Mouse (Mus musculus): ENCODE measurements around the gene Acsm4. TPM values are rescaled to one million over a fixed set of nuclear protein-coding genes. Genes with fewer than 3 reads are reported as not detected.

Gene Acsm4
- polyA plus RNA-seq (2014; fragmentation: Nextera tagmentation; extraction: Ambion mirVana), result not detected in 2 replicates

DNA sequence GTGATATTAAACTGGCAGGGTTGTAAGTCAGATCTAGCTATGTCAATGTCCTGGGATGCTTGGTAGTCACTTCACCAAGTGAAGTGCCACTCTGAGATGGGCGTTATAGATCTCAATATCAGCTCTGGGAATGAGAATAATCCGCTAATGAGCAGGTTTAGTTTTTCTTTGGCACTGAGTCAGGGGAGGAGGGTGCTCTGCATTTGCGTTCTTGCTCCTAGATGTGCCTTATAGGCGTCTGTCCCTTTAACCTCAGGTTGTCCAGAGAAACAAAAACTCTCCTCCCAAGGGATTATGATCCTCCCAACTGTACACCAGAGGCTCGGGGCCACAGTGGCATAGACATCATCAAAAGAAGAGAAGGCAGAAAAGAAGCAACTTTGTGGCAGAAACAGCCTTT is at the start of gene Acsm4:
Gene Acsm4, plus strand, starts transcription at position 301 of the 400 bp plus-strand sequence.
- Histone ChIP-seq H3K4me1 (ENCODE audit: control insufficient read depth, insufficient read depth, low read length) (no peaks in the 10 kb centered on the region), H3K27me3 (ENCODE audit: control insufficient read depth, insufficient read depth, low read length) (no peaks in the 10 kb centered on the region), H3K4me3 (replicated peaks; ENCODE audit: low read depth, low read length) (no peak within 1 kb of the TSS), H3K4me2 (ENCODE audit: low read length) (no peak within 1 kb of the TSS), H3K27ac (replicated peaks; ENCODE audit: low read depth, low read length) (no peak within 1 kb of the TSS), H3K9ac (replicated peaks; ENCODE audit: low read length) (no peak within 1 kb of the TSS), H3K9me3 (ENCODE audit: control insufficient read depth, low read length) (no peaks in the 10 kb centered on the region), H3K36me3 (ENCODE audit: control insufficient read depth, insufficient read depth, low read length) (no peaks in the 10 kb centered on the region)
- 83% methylated on average over 5 of the region's 5 CpGs for WGBS
- ATAC-seq (ENCODE audit: low FRiP score, low TSS enrichment), result no peak
- DNase-seq, result no peak

DNA sequence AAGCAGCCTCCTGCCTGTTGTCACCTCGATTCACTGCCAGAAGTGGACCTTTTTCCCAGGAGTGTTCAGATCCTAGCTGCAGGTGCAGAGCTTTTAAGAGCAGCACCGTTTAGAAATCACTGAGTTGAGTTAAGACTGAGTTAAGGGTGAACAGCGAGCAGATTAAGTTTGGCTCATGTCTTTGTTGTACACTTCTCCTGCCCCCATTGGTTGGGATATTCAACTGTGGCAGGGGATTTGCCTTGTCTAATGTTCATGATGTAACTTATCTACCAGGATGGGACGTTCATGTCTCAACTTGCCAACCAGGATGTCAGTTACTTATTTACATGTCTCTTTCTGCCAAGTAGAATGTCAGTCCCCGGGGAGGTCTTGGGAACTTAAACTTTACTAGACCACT is 47.5 kb upstream of the Acsm4 start:
- H3K27ac ChIP-seq (replicated peaks; ENCODE audit: low read depth, low read length), result no peak overlapping the region
- no peak overlapping the region for H3K9ac ChIP-seq (replicated peaks; ENCODE audit: low read length)
- 77% methylated on average over 5 of the region's 5 CpGs for WGBS
- H3K4me2 ChIP-seq (ENCODE audit: low read length), result no peak overlapping the region
- no peaks in the 10 kb centered on the region for H3K4me1 ChIP-seq (ENCODE audit: control insufficient read depth, insufficient read depth, low read length)
- no peaks in the 10 kb centered on the region for H3K9me3 ChIP-seq (ENCODE audit: control insufficient read depth, low read length)
- DNase-seq (no peak), ATAC-seq (ENCODE audit: low FRiP score, low TSS enrichment) (no peak)
- H3K36me3 ChIP-seq (ENCODE audit: control insufficient read depth, insufficient read depth, low read length), result no peaks in the 10 kb centered on the region
- no peak overlapping the region for H3K4me3 ChIP-seq (replicated peaks; ENCODE audit: low read depth, low read length)
- no peaks in the 10 kb centered on the region for H3K27me3 ChIP-seq (ENCODE audit: control insufficient read depth, insufficient read depth, low read length)

DNA sequence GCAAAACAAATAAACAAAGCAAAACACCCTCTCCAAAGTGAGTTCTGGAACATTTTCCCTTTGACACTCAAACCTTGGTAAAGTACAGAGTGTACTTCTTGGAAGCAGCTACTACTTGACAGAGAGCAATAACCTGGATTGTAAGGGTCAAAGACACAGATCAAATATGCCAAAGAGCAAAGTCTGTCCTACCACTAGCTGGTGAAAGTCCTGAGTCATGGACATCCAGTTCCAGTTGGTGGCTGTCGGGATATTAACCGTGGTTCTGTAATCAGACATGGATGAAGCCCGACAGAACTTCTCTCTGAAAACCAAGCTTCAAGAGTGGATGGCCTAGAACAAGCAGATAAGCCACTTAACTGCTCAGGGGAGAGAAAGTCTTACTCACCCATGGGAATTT is 21.9 kb upstream of the Acsm4 start:
- no peak for DNase-seq
- no peak for ATAC-seq (ENCODE audit: low FRiP score, low TSS enrichment)
- no peaks in the 10 kb centered on the region for H3K4me1 ChIP-seq (ENCODE audit: control insufficient read depth, insufficient read depth, low read length)
- H3K9me3 ChIP-seq (ENCODE audit: control insufficient read depth, low read length), result no peaks in the 10 kb centered on the region
- H3K36me3 ChIP-seq (ENCODE audit: control insufficient read depth, insufficient read depth, low read length), result no peaks in the 10 kb centered on the region
- no peak overlapping the region for H3K4me3 ChIP-seq (replicated peaks; ENCODE audit: low read depth, low read length)
- no peaks in the 10 kb centered on the region for H3K27me3 ChIP-seq (ENCODE audit: control insufficient read depth, insufficient read depth, low read length)
- H3K9ac ChIP-seq (replicated peaks; ENCODE audit: low read length), result no peak overlapping the region
- no peak overlapping the region for H3K27ac ChIP-seq (replicated peaks; ENCODE audit: low read depth, low read length)
- WGBS, result 90% methylated on average over 3 of the region's 3 CpGs
- no peak overlapping the region for H3K4me2 ChIP-seq (ENCODE audit: low read length)

DNA sequence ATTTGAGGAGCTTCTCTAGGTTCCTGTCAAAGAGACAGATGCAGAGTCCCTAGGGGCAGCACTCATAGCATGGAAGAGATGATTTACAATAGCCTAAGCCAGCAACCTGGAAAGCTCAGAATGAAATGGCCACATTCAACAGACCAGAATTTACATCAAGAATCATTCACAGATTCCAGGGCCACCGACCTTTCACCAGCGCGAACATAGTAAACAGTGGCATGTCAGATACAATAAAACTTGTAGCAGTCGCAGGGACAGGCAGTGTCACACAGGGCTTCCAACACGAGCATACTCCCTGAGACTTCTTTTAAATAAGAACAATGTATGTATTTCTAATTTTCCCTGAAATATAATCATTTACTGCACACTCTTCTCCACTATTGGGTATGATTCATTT is 19.4 kb upstream of the Acsm4 start:
- H3K4me1 ChIP-seq (ENCODE audit: control insufficient read depth, insufficient read depth, low read length), result no peaks in the 10 kb centered on the region
- no peaks in the 10 kb centered on the region for H3K36me3 ChIP-seq (ENCODE audit: control insufficient read depth, insufficient read depth, low read length)
- DNase-seq, result no peak
- 84% methylated on average over 5 of the region's 5 CpGs for WGBS
- H3K27me3 ChIP-seq (ENCODE audit: control insufficient read depth, insufficient read depth, low read length), result no peaks in the 10 kb centered on the region
- H3K4me3 ChIP-seq (replicated peaks; ENCODE audit: low read depth, low read length), result no peak overlapping the region
- no peak overlapping the region for H3K27ac ChIP-seq (replicated peaks; ENCODE audit: low read depth, low read length)
- no peaks in the 10 kb centered on the region for H3K9me3 ChIP-seq (ENCODE audit: control insufficient read depth, low read length)
- no peak overlapping the region for H3K4me2 ChIP-seq (ENCODE audit: low read length)
- no peak overlapping the region for H3K9ac ChIP-seq (replicated peaks; ENCODE audit: low read length)
- no peak for ATAC-seq (ENCODE audit: low FRiP score, low TSS enrichment)

DNA sequence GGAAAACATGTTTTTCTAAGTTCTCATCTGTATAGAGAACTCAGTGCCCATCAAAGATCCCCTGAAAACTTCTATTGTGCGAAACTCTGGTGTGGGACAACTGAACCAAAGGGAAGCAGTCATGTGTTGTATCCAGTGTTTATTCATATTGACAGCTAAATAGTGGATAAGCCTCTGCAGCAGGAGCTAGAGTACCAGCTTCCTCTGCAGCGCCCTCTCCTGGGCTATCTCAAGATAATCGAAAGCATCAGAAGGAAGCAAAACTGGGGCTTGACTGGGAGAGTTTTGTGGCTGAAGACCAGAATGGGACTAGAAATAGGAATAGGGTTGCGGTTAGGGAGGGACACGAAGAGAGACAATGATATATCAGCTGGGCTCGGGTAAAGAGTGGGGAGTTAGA is 18.9 kb upstream of the Acsm4 start:
- DNase-seq (peak; percentile 10), ATAC-seq (ENCODE audit: low FRiP score, low TSS enrichment) (no peak)
- H3K4me3 ChIP-seq (replicated peaks; ENCODE audit: low read depth, low read length), result no peak overlapping the region
- H3K27me3 ChIP-seq (ENCODE audit: control insufficient read depth, insufficient read depth, low read length), result no peaks in the 10 kb centered on the region
- H3K9ac ChIP-seq (replicated peaks; ENCODE audit: low read length), result no peak overlapping the region
- H3K9me3 ChIP-seq (ENCODE audit: control insufficient read depth, low read length), result no peaks in the 10 kb centered on the region
- 45% methylated on average over 6 of the region's 6 CpGs for WGBS
- H3K36me3 ChIP-seq (ENCODE audit: control insufficient read depth, insufficient read depth, low read length), result no peaks in the 10 kb centered on the region
- H3K4me2 ChIP-seq (ENCODE audit: low read length), result no peak overlapping the region
- no peak overlapping the region for H3K27ac ChIP-seq (replicated peaks; ENCODE audit: low read depth, low read length)
- H3K4me1 ChIP-seq (ENCODE audit: control insufficient read depth, insufficient read depth, low read length), result no peaks in the 10 kb centered on the region

DNA sequence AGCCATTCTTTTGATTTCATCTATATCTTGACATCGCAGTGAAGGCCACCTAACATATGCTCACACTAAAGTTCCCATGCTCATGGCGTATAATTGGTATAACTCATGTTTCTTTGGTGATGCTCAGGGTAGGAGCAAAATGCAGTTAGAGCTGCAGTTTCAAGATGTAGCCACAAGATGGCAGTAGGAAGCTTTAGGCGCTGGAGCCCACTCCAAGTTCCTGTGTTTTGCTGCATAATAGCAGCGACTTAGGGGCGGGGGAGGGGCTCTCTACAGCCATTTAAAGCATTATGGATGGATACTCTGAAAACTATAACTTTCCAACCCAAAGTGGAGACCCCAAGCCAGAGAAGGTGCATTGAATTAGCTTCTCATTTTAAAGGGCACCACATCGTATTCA is 16.4 kb upstream of the Acsm4 start:
- H3K4me1 ChIP-seq (ENCODE audit: control insufficient read depth, insufficient read depth, low read length), result no peaks in the 10 kb centered on the region
- H3K4me3 ChIP-seq (replicated peaks; ENCODE audit: low read depth, low read length), result no peak overlapping the region
- no peaks in the 10 kb centered on the region for H3K9me3 ChIP-seq (ENCODE audit: control insufficient read depth, low read length)
- no peak overlapping the region for H3K4me2 ChIP-seq (ENCODE audit: low read length)
- WGBS, result 18% methylated on average over 6 of the region's 6 CpGs
- H3K27ac ChIP-seq (replicated peaks; ENCODE audit: low read depth, low read length), result no peak overlapping the region
- H3K9ac ChIP-seq (replicated peaks; ENCODE audit: low read length), result no peak overlapping the region
- H3K27me3 ChIP-seq (ENCODE audit: control insufficient read depth, insufficient read depth, low read length), result no peaks in the 10 kb centered on the region
- ATAC-seq (ENCODE audit: low FRiP score, low TSS enrichment), result peak; percentile 57
- no peaks in the 10 kb centered on the region for H3K36me3 ChIP-seq (ENCODE audit: control insufficient read depth, insufficient read depth, low read length)
- peak; percentile 84 for DNase-seq

DNA sequence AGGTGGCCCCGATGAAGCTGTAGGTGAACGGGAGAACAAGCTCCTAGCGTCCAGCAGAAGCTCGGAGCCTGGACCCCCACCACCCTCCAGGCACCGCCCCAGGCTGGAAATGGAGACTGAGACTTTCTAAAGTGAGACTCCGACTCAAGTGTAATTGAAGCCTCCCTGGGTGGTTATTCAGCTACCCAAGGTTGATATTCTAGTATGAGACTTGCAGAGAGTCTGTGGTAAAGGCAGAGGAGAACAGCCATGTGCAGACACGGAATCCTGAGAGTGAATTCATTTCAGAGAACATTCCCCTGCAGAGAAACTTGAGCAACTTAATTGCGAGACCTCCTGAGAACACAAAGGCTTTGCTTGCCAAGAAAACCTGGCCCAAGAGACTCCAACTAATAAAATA is 9.7 kb upstream of the Acsm4 start:
- H3K36me3 ChIP-seq (ENCODE audit: control insufficient read depth, insufficient read depth, low read length), result no peaks in the 10 kb centered on the region
- ATAC-seq (ENCODE audit: low FRiP score, low TSS enrichment), result no peak

DNA sequence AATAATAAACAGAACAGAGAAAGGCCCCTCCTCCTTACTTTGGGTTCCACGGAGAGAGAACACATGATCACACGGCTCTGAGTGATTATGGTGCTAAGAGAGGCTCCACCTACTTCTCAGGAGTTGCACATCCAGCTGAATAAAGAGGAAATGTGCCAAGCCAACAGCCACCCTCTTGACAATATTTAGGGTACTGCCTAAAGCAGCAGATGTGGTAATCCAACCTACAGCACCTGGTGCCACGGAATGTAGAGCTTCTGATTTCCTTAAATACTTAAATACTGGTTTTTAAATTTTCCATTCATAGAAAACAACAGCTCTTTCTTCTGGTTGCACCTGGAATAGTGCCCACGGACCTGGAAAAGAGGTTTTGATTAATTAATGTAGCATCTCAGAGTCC is 7.1 kb upstream of the Acsm4 start:
- DNase-seq, result no peak
- H3K4me2 ChIP-seq (ENCODE audit: low read length), result no peak overlapping the region
- no peaks in the 10 kb centered on the region for H3K4me1 ChIP-seq (ENCODE audit: control insufficient read depth, insufficient read depth, low read length)
- H3K9me3 ChIP-seq (ENCODE audit: control insufficient read depth, low read length), result no peaks in the 10 kb centered on the region
- no peaks in the 10 kb centered on the region for H3K27me3 ChIP-seq (ENCODE audit: control insufficient read depth, insufficient read depth, low read length)
- no peak overlapping the region for H3K27ac ChIP-seq (replicated peaks; ENCODE audit: low read depth, low read length)
- H3K4me3 ChIP-seq (replicated peaks; ENCODE audit: low read depth, low read length), result no peak overlapping the region
- ATAC-seq (ENCODE audit: low FRiP score, low TSS enrichment), result no peak
- H3K36me3 ChIP-seq (ENCODE audit: control insufficient read depth, insufficient read depth, low read length), result no peaks in the 10 kb centered on the region
- H3K9ac ChIP-seq (replicated peaks; ENCODE audit: low read length), result no peak overlapping the region
- 78% methylated on average over 4 of the region's 4 CpGs for WGBS

More for the DNA sequence above, 9.7 kb upstream of the Acsm4 start:
- DNase-seq, result no peak
- Histone ChIP-seq H3K27me3 (ENCODE audit: control insufficient read depth, insufficient read depth, low read length) (no peaks in the 10 kb centered on the region), H3K4me1 (ENCODE audit: control insufficient read depth, insufficient read depth, low read length) (no peaks in the 10 kb centered on the region), H3K4me2 (ENCODE audit: low read length) (no peak overlapping the region), H3K4me3 (replicated peaks; ENCODE audit: low read depth, low read length) (no peak overlapping the region), H3K9ac (replicated peaks; ENCODE audit: low read length) (no peak overlapping the region), H3K9me3 (ENCODE audit: control insufficient read depth, low read length) (no peaks in the 10 kb centered on the region), H3K27ac (replicated peaks; ENCODE audit: low read depth, low read length) (no peak overlapping the region)
- 79% methylated on average over 8 of the region's 8 CpGs for WGBS

DNA sequence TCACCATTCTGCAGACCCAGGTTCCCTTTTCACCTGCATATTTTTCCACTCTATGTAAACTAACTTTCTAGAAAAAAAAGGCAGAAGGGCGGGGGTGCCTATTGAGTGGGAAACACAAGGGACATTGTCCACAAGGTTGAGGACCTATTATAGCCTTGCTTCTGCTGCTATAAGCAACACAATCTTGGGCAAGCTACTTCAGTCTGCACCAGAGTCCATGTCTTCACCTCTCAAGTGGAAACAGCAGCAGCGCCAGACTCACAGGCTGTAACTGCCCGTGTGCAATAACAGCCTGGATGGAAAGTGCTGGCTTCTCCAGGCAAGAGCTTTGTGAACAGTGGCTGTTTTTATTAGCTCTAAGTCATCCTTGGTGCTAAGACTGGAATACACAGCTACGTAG is 2.5 kb downstream of the Acsm4 start:
- no peak for ATAC-seq (ENCODE audit: low FRiP score, low TSS enrichment)
- no peak for DNase-seq
- Histone ChIP-seq H3K4me3 (replicated peaks; ENCODE audit: low read depth, low read length) (no peak overlapping the region), H3K27ac (replicated peaks; ENCODE audit: low read depth, low read length) (no peak overlapping the region), H3K4me1 (ENCODE audit: control insufficient read depth, insufficient read depth, low read length) (no peaks in the 10 kb centered on the region), H3K4me2 (ENCODE audit: low read length) (no peak overlapping the region), H3K9ac (replicated peaks; ENCODE audit: low read length) (no peak overlapping the region), H3K36me3 (ENCODE audit: control insufficient read depth, insufficient read depth, low read length) (no peaks in the 10 kb centered on the region), H3K27me3 (ENCODE audit: control insufficient read depth, insufficient read depth, low read length) (no peaks in the 10 kb centered on the region), H3K9me3 (ENCODE audit: control insufficient read depth, low read length) (no peaks in the 10 kb centered on the region)
- 86% methylated on average over 4 of the region's 4 CpGs for WGBS

Measured in midbrain, embryonic 14.5 days (tissue).